Mouse (Mus musculus) kidney, embryonic 16.5 days (tissue): ENCODE results near the gene Tex52. TPM values are rescaled to one million over a fixed set of nuclear protein-coding genes. Genes with fewer than 3 reads are reported as not detected.

ENCODE experiments used
- ATAC-seq: fragments of 200-750 bp; cut with Nextera tagmentation; 2 replicates; pipeline ENCODE4 v1.8.0; 2017; ENCODE audit warnings: moderate TSS enrichment; ENCODE audit not compliant: low FRiP score, low TSS enrichment
- H3K27ac ChIP-seq: fragments of 300-500 bp; sonication (generic); 2 replicates; pipeline ENCODE4 v1.5.1; 2014; ENCODE audit warnings: low read length
- H3K27me3 ChIP-seq: fragments of 300-500 bp; sonication (generic); 2 replicates; pipeline ENCODE4 v1.6.1; 2014; ENCODE audit warnings: low read length, control low read depth, mixed read lengths; ENCODE audit not compliant: insufficient read depth
- H3K36me3 ChIP-seq: fragments of 300-500 bp; sonication (generic); 2 replicates; pipeline ENCODE4 v1.6.1; 2014; ENCODE audit warnings: low read length, control low read depth, mixed read lengths; ENCODE audit not compliant: insufficient read depth
- H3K4me1 ChIP-seq: fragments of 300-500 bp; sonication (generic); 2 replicates; pipeline ENCODE4 v1.6.1; 2014; ENCODE audit warnings: low read length, control low read depth, mixed read lengths; ENCODE audit not compliant: insufficient read depth
- H3K4me2 ChIP-seq: fragments of 300-500 bp; sonication (generic); replicated peaks from 2 replicates; pipeline ENCODE4 v1.6.1; 2014; ENCODE audit warnings: low read depth, low read length
- H3K4me3 ChIP-seq: fragments of 300-500 bp; sonication (generic); 2 replicates; pipeline ENCODE4 v1.5.1; 2014; ENCODE audit warnings: mild to moderate bottlenecking, low read length
- H3K9ac ChIP-seq: fragments of 300-500 bp; sonication (generic); replicated peaks from 2 replicates; pipeline ENCODE4 v1.6.1; 2014; ENCODE audit warnings: low read length
- H3K9me3 ChIP-seq: fragments of 300-500 bp; sonication (generic); 2 replicates; pipeline ENCODE4 v1.6.1; 2016; ENCODE audit warnings: low read length, control low read depth
- WGBS: fragments of 180-500 bp; shearing (Covaris S2); extraction: QIAGEN DNeasy Blood & Tissue Kit; methylation state at CpG from one replicate; pipeline ENCODE4 v1.1.7; 2014; 5-methylcytosine and 5-hydroxymethylcytosine counted together
- polyA plus RNA-seq: library from polyadenylated mRNA; unstranded; fragments of >200 nt; fragmentation: Nextera tagmentation; extraction: Ambion mirVana; gene quantifications from 2 replicates; pipeline ENCODE4 v1.2.1, GENCODE M21; 2015

The Tex52 gene
- polyA plus RNA-seq, 1 experiment from 2014 or later = 0.21 TPM

DNA sequence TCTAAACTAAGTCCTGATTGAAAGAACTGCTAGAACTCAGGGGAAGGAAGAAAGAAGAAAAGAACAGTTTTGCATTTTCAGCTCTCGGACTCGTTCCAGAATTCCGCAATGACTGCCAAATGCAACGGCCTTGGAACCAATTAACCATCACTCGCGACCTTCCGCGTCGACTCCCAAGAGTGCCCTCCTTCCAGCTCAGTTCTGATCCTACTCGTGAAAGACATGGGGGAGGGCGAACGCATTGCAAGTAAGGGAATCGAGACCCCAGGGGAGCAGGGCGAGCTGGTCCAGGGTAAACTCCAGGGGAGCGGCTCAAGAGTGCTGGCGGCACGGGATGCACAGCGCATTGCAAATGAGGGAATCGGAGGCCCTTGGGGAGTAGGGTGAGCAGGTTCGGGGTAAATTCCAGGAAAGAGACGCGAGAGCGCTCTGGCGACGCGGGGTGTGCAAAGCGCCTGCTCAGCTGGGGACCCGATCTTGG, 20.0 kb upstream of the Tex52 start:
- Histone ChIP-seq H3K9ac (peak overlapping the region; percentile 82), H3K27me3 (no peaks in the 10 kb centered on the region), H3K36me3 (peaks cover 31% of the 10 kb centered on the region), H3K9me3 (no peaks in the 10 kb centered on the region), H3K4me3 (peak overlapping the region; percentile 85), H3K4me2 (peak overlapping the region; percentile 84), H3K27ac (peak overlapping the region; percentile 89), H3K4me1 (peaks cover 20% of the 10 kb centered on the region)
- WGBS = under 1% methylated on average over 24 of the region's 28 CpGs
- peak; percentile 62 for ATAC-seq

DNA sequence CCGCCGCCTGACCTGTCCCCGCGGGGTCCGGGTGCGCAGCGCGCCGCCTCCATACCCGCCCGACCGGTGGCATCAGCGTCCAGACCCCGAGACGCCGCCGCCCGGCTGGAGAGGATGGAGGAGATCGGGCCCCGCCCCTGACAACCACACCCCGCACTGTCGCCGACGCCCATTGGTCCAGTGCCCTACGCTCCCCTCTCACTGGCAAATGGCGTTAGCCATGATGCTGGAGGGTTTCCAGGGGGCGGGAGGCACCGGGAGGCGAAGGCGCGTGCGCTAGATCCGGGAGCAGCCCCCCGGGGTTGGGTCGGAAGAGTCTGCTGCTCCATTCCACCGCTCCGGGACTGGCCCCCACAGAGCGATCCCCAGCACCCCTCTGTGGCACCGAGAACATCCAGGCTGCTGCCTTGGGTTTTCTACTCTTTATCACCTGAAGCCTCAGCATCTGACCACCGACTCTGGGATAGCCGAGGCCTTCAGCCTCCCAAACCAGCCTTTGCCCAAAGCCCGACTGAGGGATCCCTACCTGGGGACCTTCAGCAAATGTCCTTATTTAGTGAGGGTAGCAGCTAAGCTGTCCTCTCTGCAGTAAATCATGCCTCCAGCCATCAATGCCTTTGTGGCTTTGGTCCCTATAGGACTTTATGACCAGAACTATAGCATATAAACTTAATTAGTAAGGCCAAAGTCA, 19.4 kb upstream of the Tex52 start, which contains the start of gene Tulp3:
TSS of gene Tulp3 (minus strand) at position 126 of the 691 bp plus-strand sequence.
- peak; percentile 98 for ATAC-seq
- peak within 1 kb of the TSS; percentile 85 for H3K4me3 ChIP-seq
- WGBS = under 1% methylated on average over 35 of the region's 42 CpGs

DNA sequence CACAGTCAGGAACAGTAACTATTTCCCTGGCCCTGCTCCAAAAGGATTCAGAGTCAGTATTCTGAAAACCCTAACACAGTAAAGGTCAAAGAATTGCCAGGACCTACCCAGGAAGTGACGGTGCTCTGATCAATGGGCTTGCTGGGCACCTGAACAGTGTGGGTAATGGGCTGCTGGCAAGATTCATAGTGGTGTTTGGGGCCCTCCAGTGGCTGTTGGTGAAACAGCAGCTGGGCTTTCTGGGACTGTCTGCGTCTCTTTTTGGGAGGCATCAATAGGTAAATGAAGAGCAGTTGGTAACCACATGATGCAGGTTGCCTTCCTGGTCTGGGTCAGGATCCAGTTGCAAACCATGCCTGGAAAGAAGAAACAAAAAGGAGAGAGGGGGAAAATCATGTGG, 16.3 kb upstream of the Tex52 start:
- WGBS = 22% methylated on average over 2 of the region's 2 CpGs

More for the DNA sequence above, 19.4 kb upstream of the Tex52 start, which contains the start of gene Tulp3:
- H3K4me2 ChIP-seq = peak within 1 kb of the TSS; percentile 84
- H3K27me3 ChIP-seq = no peaks in the 10 kb centered on the region
- H3K9ac ChIP-seq = peak within 1 kb of the TSS; percentile 82
- peak within 1 kb of the TSS; percentile 89 for H3K27ac ChIP-seq
- H3K9me3 ChIP-seq = no peaks in the 10 kb centered on the region
- H3K4me1 ChIP-seq = peaks cover 23% of the 10 kb centered on the region
- H3K36me3 ChIP-seq = peaks cover 26% of the 10 kb centered on the region

GRCm38 (mm10) chr6:128361901-128362300, 13.4 kb upstream of the Tex52 start:
- H3K9ac ChIP-seq = peak overlapping the region; percentile 85
- 18% methylated on average over 9 of the region's 9 CpGs for WGBS

More for the DNA sequence above, 16.3 kb upstream of the Tex52 start:
- no peaks in the 10 kb centered on the region for H3K27me3 ChIP-seq
- no peak for ATAC-seq
- no peaks in the 10 kb centered on the region for H3K9me3 ChIP-seq
- no peak overlapping the region for H3K4me2 ChIP-seq
- H3K9ac ChIP-seq = no peak overlapping the region
- H3K4me3 ChIP-seq = no peak overlapping the region
- H3K27ac ChIP-seq = no peak overlapping the region
- H3K4me1 ChIP-seq = peaks cover 38% of the 10 kb centered on the region
- H3K36me3 ChIP-seq = peaks cover 25% of the 10 kb centered on the region

DNA sequence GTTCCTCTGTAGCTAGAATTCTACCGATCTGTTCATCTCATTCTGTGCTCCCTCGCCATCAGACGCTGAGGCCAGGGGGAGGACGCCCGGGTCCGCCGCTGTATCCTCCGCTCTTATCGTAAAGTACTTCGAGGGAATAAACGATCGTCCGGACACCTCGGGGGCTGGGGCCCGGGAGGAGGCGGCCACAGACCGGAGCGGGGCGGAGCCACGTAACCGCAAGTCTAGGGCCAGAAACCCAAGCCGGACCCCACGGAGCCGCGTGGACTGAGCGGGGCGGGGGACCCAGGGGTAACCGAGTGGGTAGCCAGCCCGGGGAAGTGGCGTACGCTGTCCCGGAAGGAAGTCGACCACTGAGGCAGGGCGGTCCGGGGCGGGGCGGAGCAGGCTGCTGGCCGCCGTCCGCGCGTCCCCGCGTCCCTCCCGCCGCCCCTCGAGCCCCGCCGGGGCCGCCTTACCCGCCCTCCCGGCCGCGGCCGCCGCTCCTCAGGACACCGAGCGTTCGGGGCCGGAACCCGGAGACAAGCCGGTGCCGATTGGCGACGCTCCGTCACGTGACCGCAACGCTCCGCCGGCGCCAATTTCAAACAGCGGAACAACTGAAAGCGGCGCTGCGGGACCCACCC, 12.8 kb upstream of the Tex52 start, which contains the start of the genes Rhno1 and Foxm1:
TSS of gene Rhno1 (minus strand) at position 531 of the 626 bp plus-strand sequence.
TSS of gene Foxm1 (plus strand) at position 587 of the 626 bp plus-strand sequence.
- Histone ChIP-seq H3K9me3 (no peaks in the 10 kb centered on the region), H3K27me3 (no peaks in the 10 kb centered on the region), H3K4me3 (peak within 1 kb of the TSS; percentile 81), H3K27ac (peak within 1 kb of the TSS; percentile 93), H3K4me2 (peak within 1 kb of the TSS; percentile 79), H3K36me3 (peaks cover 31% of the 10 kb centered on the region), H3K9ac (peak within 1 kb of the TSS; percentile 85), H3K4me1 (peaks cover 28% of the 10 kb centered on the region)
- peak; percentile 88 for ATAC-seq
- under 1% methylated on average over 65 of the region's 76 CpGs for WGBS

More at GRCm38 (mm10) chr6:128361901-128362300, 13.4 kb upstream of the Tex52 start:
- ATAC-seq = no peak
- Histone ChIP-seq H3K4me2 (peak overlapping the region; percentile 79), H3K36me3 (peaks cover 31% of the 10 kb centered on the region), H3K27me3 (no peaks in the 10 kb centered on the region), H3K4me1 (peaks cover 28% of the 10 kb centered on the region), H3K4me3 (peak overlapping the region; percentile 81), H3K27ac (peak overlapping the region; percentile 93), H3K9me3 (no peaks in the 10 kb centered on the region)

DNA sequence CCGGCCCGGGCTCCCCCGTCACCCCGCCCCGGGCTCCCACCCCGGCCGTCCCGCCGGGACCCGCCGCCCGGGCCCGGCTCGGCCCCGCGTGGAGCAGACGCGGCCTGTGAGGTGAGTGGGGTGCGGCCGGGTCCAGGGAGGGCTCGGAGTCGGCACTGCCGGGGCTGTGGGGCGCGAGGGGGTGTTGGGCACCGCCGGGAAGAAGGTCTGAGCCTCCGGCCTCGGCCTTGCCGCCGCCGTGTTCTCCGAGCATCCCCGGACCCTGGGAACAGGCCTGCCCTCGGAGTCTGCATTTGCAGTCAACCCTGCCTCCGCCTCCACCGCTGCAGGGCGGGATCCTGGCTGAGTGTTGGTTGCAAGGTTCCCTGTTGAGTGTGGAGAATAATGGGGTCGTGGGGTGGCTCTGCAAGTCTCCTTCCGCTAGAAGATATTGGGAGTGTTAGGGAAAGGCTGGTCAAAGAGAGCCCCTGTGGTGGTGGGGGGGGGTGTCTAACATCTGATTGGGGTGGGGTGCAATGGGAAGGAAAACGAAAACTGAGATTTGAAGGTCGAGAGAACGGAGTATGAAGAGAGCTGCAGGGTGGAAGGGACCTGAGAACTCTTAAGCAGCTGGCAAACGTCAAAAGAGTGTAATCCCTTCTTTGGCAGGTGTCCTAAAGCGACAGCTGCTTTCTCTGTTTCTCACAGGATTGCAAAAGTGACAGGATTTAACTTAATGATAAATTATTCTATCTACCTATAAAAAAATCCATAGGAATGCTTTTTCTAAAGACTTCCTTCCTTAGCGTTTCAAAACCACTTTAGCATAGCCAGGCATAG, 12.0 kb upstream of the Tex52 start:
- H3K4me1 ChIP-seq = peaks cover 28% of the 10 kb centered on the region
- peak overlapping the region; percentile 93 for H3K27ac ChIP-seq
- H3K4me2 ChIP-seq = peak overlapping the region; percentile 79
- peaks cover 30% of the 10 kb centered on the region for H3K36me3 ChIP-seq
- H3K4me3 ChIP-seq = peak overlapping the region; percentile 81
- H3K9ac ChIP-seq = peak overlapping the region; percentile 85
- H3K27me3 ChIP-seq = no peaks in the 10 kb centered on the region
- no peaks in the 10 kb centered on the region for H3K9me3 ChIP-seq
- WGBS = under 1% methylated on average over 41 of the region's 46 CpGs
- peak; percentile 74 for ATAC-seq

DNA sequence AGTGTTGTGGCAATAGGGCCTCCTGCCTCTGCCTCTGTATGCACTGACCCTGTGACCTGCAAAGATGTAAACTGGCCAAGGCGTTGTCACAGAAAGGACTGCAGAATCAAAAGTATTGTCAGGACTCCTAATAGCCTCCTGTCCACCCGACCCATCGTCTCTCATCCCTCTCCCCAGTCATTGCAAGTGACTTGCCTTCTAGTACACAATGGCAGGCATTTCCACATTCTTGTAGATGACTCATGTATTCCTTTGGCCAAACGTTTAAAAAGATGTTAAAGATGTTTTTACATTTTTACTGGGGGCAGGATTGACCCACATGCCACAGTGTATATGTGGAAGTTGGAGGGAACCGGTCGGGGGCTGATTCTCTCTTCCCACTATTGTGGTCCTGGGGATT, 10.5 kb upstream of the Tex52 start:
- Histone ChIP-seq H3K9me3 (no peaks in the 10 kb centered on the region), H3K4me1 (peaks cover 28% of the 10 kb centered on the region), H3K27ac (no peak overlapping the region), H3K4me2 (no peak overlapping the region), H3K27me3 (no peaks in the 10 kb centered on the region), H3K4me3 (no peak overlapping the region), H3K36me3 (peaks cover 32% of the 10 kb centered on the region), H3K9ac (no peak overlapping the region)
- 78% methylated on average over 6 of the region's 6 CpGs for WGBS
- no peak for ATAC-seq

- Histone ChIP-seq H3K27me3 (no peaks in the 10 kb centered on the region), H3K27ac (no peak overlapping the region), H3K4me3 (no peak overlapping the region), H3K9ac (no peak overlapping the region), H3K9me3 (no peaks in the 10 kb centered on the region), H3K36me3 (peaks cover 49% of the 10 kb centered on the region), H3K4me2 (no peak overlapping the region), H3K4me1 (peaks cover 18% of the 10 kb centered on the region)
- 94% methylated on average over 5 of the region's 5 CpGs for WGBS
- no peak for ATAC-seq
Observed at GRCm38 (mm10) chr6:128366466-128366865, 8.8 kb upstream of the Tex52 start.

- Histone ChIP-seq H3K36me3 (peaks cover 81% of the 10 kb centered on the region), H3K27me3 (no peaks in the 10 kb centered on the region), H3K4me3 (no peak overlapping the region), H3K9ac (no peak overlapping the region), H3K4me1 (no peaks in the 10 kb centered on the region), H3K9me3 (no peaks in the 10 kb centered on the region), H3K27ac (no peak overlapping the region), H3K4me2 (no peak overlapping the region)
- WGBS = 95% methylated on average over 5 of the region's 5 CpGs
- ATAC-seq = no peak
Observed at GRCm38 (mm10) chr6:128370040-128370439, 5.2 kb upstream of the Tex52 start.
